Mouse (Mus musculus) thymus, postnatal 0 days (tissue): Measurements from ENCODE around the gene Slc25a22. TPM values are rescaled to one million over a fixed set of nuclear protein-coding genes. Genes with fewer than 3 reads are reported as not detected.
"Not testable (repeated sequence)": the region's sequence is repeated elsewhere in the genome, so short reads cannot be mapped to it uniquely, and the experiment has no call there.

Experiments used
- DNase-seq: peaks from one replicate; pipeline ENCODE4 v3.0.0-alpha.2; 2015; ENCODE audit warnings: low spot score
- polyA plus RNA-seq: library from polyadenylated mRNA; unstranded; fragments of >200 nt; fragmentation: Nextera tagmentation; extraction: Ambion mirVana; gene quantifications from 2 replicates; pipeline ENCODE4 v1.2.1, GENCODE M21; 2015

Slc25a22 gene
- polyA plus RNA-seq, 1 experiment from 2014 or later, result 19.0 TPM

DNA sequence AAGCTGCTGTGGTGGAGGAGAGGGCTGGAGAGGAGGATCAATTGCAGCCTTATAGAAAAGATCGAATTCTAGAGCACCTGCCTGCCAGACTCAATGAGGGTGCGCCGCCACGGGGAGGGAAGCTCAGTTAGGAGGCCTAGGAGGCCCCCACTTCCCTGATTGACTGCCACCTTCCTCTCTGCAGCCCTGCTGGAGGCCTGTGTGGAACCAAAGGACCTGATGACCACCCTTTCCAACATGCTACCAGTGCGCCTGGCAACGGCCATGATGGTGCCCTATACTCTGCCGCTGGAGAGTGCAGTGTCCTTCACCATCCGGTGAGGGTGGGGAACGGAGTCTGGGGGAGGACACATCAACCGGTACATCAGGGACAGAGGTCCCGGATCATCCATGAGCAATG, 21.0 kb upstream of the Slc25a22 start:
- no peak for DNase-seq

DNA sequence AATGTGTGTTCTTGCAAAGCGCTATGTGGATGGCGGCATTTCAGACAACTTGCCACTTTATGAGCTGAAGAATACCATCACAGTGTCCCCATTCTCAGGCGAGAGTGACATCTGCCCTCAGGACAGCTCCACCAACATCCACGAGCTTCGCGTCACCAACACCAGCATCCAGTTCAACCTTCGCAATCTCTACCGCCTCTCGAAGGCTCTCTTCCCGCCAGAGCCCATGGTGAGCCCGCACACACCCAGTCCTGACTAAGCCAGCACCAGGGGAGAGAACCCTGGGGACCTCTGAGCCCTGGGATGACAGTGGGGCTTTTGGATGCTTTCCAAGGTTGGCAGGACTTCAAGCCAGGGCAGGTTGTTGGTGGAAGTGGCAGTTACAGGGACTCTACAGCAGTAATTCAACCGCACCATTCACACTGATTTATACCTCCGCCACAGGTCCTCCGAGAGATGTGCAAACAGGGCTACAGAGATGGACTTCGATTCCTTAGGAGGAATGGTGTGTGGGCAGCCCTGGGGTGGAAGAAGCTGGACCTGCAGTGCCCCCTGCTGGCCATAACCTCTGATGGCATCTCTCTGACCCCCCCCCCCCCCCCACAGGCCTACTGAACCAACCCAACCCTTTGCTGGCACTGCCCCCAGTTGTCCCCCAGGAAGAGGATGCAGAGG, 20.4 kb upstream of the Slc25a22 start:
- peak; percentile 40 for DNase-seq

DNA sequence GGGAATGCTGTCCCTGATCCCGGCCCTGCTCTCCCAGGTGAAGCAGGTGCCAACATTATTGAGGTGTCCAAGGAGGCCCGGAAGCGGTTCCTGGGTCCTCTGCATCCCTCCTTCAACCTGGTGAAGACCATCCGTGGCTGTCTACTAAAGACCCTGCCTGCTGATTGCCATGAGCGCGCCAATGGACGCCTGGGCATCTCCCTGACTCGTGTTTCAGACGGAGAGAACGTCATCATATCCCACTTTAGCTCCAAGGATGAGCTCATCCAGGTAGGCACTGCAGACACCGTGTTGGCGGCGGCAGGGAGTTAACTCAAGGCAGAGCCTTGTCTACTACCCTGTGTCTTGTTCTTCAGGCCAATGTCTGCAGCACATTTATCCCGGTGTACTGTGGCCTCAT, 19.5 kb upstream of the Slc25a22 start:
- no peak for DNase-seq

DNA sequence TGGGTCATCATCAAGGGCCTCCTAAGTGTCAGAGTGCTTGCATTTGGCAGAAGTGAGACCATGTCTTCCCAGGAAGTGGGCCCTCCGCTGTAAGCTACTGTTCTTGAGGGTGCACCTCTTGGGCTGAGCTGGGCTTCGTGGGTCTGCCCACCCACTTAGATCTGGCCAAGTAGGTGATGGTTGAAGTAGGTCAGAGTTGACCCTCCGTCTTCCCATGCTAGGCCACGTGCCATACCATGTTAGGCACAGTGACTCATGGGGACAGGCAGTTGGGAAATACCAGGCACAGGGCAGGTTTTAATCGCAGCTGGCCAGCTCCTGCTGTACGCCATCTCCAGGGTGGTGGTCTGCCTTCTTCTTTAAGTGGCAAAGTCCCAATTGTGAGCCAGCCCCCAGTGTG, 19.0 kb upstream of the Slc25a22 start:
- no peak for DNase-seq

DNA sequence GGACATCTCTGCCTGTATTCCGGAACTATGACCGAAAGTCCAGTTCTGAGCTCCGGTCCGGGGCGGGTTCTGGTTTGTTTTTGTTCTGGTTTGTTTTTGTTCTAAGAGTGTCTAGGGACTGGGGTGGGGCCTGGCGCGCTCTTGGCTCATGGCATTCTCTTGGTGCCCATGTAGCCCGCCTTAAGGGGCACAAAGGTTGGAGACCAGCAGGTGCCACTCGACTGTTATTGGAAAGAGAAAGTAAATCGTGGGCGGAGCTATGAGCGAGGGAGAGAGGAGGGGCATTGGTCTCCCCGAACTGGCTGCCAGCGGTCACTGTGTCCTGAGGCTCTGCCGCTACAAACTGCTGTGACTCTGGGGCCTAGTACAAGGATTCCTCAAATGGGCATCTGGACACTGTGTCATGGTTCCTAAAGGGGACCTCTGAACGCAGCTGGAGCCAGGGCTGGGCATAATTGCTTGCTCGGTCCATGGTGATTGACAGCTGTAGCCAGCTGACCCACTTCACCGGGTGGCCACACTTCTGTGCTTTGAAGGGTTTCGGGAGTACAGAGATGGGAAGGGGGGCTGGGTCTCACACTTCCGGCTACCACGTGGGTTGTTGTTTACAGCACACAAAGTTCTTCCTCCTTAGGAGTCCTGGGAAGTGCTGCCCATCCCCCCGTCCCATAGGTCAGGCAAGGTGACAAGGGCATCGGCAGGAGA, 18.1 kb upstream of the Slc25a22 start:
- peak; percentile 43 for DNase-seq

DNA sequence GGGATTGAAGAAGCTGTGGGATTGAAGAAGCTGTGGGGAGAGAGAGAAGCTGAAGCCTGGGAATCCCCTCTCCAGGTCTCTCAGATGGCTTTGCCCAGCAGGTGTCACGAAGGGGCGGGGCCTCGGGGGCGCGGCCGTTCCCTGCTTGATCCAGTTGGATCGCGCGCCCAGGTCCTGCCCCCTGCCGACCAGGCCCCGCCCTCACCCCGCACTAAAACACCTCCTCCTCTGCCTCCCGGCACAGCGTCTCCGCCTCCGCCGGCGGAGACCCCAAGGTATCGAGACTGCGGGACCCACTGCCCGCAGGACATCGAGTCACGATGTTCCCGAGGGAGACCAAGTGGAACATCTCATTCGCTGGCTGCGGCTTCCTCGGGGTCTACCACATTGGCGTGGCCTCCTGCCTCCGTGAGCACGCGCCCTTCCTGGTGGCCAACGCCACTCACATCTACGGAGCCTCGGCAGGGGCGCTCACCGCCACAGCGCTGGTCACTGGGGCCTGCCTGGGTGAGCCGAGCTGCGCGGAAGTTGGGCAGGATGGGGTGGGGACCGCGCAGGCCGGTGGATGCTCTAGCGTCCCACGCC, 17.4 kb upstream of the Slc25a22 start, which contains the start of gene Pnpla2:
Pnpla2 (plus strand) TSS at position 232 of the 585 bp plus-strand sequence.
- DNase-seq, result peak; percentile 93

DNA sequence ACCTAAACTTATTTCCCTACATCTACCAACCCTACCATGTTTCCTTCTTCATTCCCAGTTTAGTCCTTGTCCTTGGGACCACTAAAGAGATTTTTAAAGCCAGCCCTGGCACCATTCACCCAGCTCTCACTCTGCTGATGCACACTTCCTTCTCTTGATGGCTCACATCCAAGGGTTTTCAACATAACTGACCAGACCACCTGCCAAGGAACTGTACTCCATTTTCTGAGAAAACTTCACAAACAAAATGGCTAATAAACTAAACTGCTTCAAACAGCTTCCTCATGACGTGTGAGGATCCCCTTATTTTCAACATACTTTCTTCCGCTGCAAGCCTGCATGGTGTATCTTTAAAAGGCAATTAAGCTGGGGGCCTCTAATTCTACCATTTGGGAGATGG, 15.9 kb upstream of the Slc25a22 start:
- DNase-seq, result no peak

DNA sequence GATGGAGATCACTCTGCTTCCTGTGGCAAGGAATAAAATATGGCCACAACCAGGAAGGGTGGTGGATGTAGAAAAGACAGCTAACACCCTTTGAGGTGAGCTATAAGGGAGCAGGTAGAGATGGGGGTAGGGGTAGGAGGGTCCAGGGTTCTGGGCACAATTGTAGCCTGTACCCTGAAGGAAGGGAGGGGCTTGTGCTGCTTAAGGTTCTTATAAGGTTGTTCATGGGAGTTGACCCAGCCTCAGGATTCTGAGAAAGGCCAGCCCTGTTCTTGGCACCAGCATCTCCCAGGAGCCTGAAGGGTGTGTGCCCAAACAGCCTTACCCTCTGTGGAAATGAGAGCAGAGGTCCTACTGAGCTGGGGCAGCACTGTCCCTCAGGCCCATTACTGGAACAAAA, 14.2 kb upstream of the Slc25a22 start:
- no peak for DNase-seq

DNA sequence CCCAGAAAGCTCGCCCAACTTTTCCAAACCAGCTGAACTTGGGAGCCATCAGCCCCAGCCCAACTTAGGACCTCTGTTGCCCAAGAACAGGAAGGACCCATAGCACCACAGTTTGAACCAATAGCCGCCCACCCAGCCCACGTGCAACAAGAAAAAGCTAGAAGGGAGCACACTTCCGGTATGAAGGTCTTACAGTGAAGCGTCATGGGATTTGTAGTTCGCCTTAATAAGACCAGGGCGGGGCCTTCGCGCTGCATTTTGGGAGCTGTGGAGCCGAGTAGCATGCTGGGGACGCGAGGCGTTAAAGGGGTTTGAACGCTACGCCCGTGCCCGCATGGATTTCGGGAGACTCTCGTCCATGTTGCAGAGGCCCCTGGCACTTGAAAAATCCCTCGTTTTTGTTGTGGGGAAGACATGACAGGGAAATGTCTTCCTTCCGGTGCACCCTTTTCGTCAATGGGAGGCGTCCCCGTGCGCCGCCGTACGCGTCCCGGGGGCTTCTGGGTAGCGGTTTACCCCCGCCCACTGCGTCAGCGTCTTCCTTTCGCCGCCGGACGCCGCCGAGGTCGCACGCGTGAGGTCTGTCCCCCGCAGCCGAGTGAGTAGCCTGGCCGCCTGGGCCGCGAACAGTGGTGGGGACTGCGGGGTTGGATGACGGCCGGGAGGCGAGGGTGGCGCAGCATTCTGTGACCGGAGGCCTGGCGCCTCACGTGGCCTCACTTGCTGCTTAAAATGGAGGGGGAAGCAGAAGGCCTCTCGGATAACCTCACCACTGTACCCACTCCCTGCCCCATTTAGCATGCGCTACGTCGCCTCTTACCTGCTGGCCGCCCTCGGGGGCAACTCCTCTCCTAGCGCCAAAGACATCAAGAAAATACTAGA, 9.7 kb upstream of the Slc25a22 start, which contains the start of gene Rplp2:
Rplp2 (plus strand) TSS at position 261 of the 882 bp plus-strand sequence.
- peak; percentile 94 for DNase-seq

DNA sequence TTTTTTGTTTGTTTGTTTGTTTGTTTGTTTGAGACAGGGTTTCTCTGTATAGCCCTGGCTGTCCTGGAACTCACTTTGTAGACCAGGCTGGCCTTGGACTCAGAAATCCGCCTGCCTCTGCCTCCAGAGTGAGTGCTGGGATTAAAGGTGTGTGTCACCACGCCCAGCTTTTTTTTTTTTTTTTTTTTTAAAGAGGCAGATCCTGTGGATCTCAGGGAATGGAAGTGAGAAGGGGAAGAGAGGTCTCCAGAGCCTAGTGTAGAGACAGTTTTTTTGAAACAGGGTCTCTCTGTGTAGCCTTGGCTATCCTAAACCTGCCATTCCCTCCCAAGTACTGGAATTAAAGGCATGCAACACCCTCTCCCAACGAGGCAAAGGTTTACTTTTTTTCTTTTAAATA, 8.7 kb upstream of the Slc25a22 start:
- not testable (repeated sequence) for DNase-seq

DNA sequence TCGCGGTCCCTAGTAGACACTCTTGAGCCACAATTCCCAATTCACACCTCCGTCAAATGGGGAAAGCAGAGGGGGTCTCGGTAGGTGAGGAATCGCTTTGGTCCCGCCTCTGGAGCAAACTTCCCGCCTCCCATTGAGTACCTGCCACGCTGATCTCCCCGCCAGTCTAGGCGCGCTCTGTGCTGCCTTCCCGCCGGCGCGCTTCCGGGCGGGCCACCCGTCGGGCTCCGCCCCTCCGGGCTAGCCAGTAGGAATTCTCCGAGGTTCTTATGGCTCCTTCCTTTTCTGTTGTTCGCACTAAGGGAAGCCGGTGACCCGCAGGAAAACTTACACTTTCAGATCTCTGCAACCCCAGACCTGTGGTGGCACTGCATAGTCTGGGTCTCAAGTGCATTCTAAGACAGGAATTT, 6.1 kb upstream of the Slc25a22 start, which contains the start of gene Pidd1:
Pidd1 (minus strand) TSS at position 198 of the 410 bp plus-strand sequence.
- DNase-seq, result peak; percentile 67

DNA sequence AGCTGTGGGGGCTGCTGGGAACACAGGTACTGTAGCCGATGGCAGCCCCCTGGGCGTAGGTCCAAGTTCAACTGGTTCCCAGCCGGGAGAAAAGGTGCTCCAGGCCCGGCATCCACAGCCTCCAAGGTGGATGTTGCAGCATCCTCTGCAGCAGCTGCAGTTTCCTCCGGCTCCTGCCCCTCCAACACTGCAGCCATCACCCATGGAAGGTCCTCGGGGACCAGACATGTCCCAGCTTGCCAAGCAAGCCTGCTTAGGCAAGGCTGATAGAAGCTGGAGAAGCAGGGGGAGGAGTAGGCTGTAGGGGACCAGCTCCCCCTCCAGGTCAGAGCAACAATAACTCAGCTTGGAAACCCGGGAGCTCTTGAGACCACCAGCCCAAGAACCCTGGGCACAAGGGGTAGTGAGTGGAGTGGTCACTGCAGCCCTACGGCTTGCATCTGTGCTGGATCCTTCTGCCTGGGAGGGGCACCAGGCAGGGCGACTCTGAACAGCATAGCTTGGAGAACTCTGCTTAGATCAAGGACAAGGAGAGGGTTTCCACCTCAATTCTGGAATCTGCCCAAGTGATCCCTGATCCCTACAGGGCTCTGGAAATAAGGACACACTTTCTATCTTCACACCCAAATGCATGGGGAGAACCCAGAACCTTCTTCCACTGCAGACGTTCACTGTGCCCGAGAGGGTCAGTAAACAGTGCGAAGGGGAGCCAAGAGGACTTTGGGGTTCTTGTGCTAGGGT, 5.6 kb upstream of the Slc25a22 start:
- DNase-seq, result peak; percentile 54

DNA sequence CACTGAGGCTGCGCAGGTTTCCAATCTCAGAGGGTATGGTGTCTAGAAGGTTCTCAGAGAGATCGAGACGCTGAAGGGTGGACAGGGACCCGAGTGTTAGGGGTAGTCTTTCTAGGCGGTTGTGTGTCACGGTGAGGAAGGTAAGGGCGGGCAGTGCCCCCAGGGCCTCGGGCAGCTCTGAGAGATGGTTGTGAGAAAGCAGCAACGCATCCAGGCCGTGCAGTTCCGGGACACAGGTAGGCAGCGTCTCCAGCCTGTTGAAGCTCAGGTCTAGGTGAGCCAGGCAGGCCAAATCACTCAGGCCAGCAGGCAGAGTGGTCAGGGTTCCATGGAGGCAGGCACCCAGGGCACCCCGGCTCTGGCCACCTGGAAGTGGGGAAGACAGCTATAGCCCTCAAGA, 4.5 kb upstream of the Slc25a22 start:
- no peak for DNase-seq

DNA sequence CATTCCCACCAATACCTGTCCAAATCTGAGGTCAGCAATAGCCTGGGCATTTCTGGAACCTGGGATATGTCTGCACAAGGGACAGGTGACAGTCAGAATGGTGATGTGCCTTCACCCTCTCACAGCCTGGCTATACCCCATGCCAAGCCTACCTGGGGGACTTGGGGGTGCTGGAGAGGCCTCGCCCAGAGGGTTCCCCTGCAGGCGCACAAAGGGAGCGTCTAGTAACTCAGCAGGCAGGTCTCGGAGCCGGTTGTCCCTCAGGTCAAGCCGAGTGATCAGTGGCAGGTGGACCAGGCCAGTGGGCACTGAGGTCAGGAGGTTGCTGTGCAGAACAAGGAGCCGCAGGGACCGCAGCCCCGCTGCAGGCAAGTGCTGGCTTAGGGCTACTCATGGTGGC, 3.8 kb upstream of the Slc25a22 start:
- DNase-seq, result no peak

DNA sequence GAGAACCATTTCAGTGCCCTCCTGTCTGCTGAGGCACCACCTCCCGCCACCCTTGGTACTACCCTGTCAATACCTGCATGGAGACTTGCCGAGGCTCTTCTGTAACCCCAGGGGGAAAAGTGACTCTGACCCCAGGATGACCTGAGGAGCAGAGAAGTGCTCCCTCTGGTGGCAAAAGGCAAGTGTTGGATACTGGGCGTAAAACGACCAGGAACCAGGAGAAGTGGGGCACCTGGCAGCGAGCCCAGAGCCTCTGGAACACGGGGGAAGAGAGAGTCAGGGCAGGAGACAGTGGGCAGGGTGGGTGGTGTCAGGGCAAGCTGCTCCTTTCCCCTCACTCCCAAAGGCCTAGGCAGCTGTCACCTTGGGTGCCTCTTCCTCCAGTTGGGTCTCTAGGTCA, 2.9 kb upstream of the Slc25a22 start:
- DNase-seq, result peak; percentile 57

DNA sequence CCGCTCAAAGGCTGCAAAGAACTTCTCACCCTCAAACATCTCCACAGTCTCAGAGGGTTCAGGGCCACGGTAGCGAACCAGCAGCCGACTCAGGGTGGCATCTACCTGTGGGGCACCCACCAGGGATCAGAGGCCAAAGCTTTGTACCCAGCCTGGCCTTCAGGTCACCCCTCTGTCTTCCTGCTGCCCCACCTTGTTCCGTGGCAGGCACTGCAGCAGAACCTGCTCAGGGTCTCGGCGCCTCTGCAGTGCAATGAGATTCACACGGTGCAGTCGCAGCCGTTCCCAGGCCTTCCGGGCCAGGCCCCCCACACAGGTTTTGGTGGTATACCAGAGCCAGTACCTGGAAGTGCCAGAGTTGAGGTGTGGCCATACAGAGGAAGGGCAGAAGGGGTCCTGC, 2.1 kb upstream of the Slc25a22 start:
- no peak for DNase-seq

DNA sequence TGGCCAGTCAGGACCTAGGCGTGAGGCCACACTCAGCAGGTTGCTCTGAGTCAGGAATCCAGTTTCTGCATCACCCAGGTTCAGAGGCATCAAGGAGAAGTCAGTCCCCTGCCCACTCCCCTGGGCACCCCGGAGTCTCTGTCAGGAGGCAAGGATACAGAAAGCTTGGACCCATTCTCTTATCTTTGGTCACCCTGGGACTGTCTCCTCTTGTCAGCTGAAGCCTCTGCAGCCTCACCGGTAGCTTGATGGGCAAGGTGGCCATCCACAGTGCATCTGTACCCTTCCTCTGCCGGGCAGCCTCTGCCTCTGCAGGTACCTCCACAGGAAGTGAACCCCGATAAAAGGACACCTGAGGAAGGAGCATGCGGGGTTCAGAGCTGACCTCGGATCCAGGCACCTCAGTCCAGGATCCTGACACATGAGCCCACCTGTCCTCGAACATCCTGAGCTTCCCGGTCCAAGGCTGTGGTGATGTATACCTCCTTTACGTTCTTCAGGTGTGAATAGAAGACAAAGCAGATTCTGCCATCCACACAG, 1.5 kb upstream of the Slc25a22 start:
- DNase-seq, result no peak

DNA sequence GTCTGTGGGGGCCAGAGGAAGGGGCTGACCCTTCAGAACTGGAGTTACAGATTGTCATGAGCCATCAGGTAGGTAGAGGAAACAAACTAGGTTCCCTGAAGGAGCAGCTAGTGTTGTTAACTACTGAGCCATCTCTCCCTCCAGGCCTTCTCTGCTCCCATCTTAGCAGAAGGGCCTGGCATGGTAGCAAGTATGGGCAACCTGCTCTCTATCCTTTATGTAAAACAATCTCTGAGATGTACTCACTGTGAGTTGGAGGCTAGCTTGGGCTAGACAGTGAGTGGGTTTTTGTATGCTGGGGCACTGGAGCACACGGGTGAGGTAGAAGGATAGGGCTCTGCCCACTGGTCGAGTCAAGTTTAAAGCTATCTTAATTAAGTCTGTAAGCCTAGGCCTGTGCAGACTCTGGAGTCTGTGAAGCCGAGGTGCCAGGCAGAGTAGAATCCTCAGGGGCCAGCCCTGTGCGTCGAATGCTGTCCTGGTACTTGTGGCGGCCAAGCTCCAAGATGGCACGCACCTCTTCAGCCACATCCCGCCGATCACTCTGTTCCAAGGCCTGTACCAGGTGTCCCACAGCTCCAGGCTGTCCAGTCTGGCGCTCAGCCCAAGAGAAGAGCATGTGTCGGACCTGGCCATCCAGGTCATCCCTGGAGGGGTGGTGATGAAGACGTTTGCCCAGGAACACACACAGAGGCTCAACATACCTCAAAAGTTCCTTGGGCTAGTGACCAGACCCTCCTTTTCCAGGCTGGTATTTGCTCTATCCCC, 693 bp upstream of the Slc25a22 start:
- no peak for DNase-seq

DNA sequence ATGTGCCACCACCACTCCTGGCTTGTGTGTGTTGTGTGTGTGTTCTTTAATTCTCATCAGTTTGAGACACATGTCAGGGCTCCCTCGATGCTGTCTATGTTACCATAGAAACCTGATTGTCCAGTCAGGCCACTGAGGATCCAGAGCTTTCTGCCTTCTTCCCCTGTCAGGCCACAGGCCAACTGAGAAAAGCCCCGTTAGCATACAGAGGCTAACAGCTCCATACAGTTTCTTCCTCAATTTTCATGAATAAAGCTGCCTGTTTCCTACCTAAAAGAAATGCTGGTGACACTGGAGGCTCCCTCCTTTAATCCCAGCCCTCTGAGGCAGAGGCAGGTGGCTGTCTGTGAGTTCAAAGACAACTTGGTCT, 1.2 kb downstream of the Slc25a22 start:
- no peak for DNase-seq
